9 mouse cellular contexts compared by ENCODE assay signal in the genomic region with DNA sequence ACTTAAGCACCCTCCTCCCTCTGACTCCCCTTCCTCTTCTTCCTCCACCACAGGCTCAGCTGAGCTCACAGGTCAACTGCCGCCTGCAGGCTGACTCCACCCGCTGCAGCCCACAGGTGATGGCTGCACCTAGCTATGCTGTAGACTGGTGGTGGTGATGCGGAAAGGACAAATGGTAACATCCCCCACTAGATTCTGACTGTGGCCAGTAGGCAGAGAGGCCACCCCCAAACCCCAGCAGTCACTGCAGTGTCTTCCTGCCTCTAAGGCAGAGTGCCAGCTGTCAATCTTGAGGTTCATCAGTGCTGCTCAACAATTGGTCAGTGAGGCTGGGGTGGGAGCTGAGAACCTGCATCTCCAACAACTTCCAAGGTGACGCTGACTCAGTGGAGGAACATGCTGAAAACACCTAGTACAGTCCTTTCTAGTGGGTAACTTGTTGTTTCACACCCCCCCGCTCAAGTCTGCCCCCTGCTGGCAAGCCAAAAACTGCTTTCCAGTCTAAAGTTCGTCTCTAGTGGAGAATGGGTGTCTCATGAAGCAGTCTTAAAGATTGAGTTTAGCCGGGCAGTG. TPM values are rescaled to one million over a fixed set of nuclear protein-coding genes. Genes with fewer than 3 reads are reported as not detected.
DNase-seq lines count a peak whose midpoint lies in the region; ATAC-seq and TF ChIP-seq lines count a peak whose summit lies in the region.
"Had no signal": no experiment of that assay in that cellular context is flagged by ENCODE, and none has a peak within 500 bp of the region (broad histone marks: within the 10 kb centered on the region; RNA-seq: fewer than 3 reads in every experiment).

No protein-coding gene starts in this region.

- no peak overlapping the region for H3K27ac ChIP-seq in hindbrain, embryonic 13.5 days
- no peak overlapping the region for H3K27ac ChIP-seq in hindbrain, embryonic 11.5 days (ENCODE audit: low read depth, low read length)
- H3K27ac ChIP-seq in bone marrow, adult 2 months (ENCODE audit: control insufficient read depth, insufficient read depth, low read depth, low read length, poor library complexity) = no peak overlapping the region
- no peak overlapping the region for H3K27ac ChIP-seq in liver, embryonic 14.5 days
- H3K27ac ChIP-seq: limb, embryonic 15.5 days had no signal

- no peak for TF ChIP-seq EP300 in liver, embryonic 14.5 days (IDR thresholded peaks at IDR 0.05; ENCODE audit: low read depth)

- TF ChIP-seq POLR2A in bone marrow, adult 2 months (IDR thresholded peaks at IDR 0.05; ENCODE audit: borderline replicate concordance, control insufficient read depth, low read depth, low read length) = no peak

- H3K36me3 ChIP-seq in hindbrain, embryonic 13.5 days = no peaks in the 10 kb centered on the region
- H3K36me3 ChIP-seq in hindbrain, embryonic 11.5 days (ENCODE audit: control insufficient read depth, insufficient read depth, low read length) = no peaks in the 10 kb centered on the region
- H3K36me3 ChIP-seq in liver, embryonic 14.5 days (replicated peaks; ENCODE audit: control insufficient read depth, insufficient read depth, low read depth) = no peaks in the 10 kb centered on the region
- H3K36me3 ChIP-seq: limb, embryonic 15.5 days had no signal

- no peaks in the 10 kb centered on the region for H3K27me3 ChIP-seq in hindbrain, embryonic 13.5 days
- H3K27me3 ChIP-seq in hindbrain, embryonic 11.5 days (ENCODE audit: control insufficient read depth, insufficient read depth, low read length) = no peaks in the 10 kb centered on the region
- H3K27me3 ChIP-seq in liver, embryonic 14.5 days (ENCODE audit: control insufficient read depth, insufficient read depth, low read length) = no peaks in the 10 kb centered on the region
- H3K27me3 ChIP-seq: limb, embryonic 15.5 days had no signal

- 72% methylated on average over 7 of the region's 7 CpGs for WGBS in hindbrain, embryonic 13.5 days
- 79% methylated on average over 7 of the region's 7 CpGs for WGBS in hindbrain, embryonic 11.5 days
- WGBS in bone marrow, adult 2 months = 41% methylated on average over 7 of the region's 7 CpGs
- 45% methylated on average over 7 of the region's 7 CpGs for WGBS in liver, embryonic 14.5 days (ENCODE audit: insufficient replicate concordance)

- no peak for DNase-seq in hindbrain, embryonic 11.5 days (ENCODE audit: low spot score)
- DNase-seq in liver, embryonic 14.5 days (ENCODE audit: low read depth in 3 of 3, low spot score in 3 of 3) = no peak
- DNase-seq in testis, postnatal 10 days (ENCODE audit: low spot score) = peak; percentile 70
- no peak for DNase-seq in cerebellum, adult 18-20 months
- no peak for DNase-seq in gastrocnemius, postnatal 4 days (ENCODE audit: low spot score in 2 of 2)

- H3K4me3 ChIP-seq in hindbrain, embryonic 13.5 days = no peak overlapping the region
- H3K4me3 ChIP-seq in hindbrain, embryonic 11.5 days (ENCODE audit: low read depth, low read length) = no peak overlapping the region
- H3K4me3 ChIP-seq in bone marrow, adult 2 months (replicated peaks; ENCODE audit: control insufficient read depth, low read depth, low read length) = no peak overlapping the region
- no peak overlapping the region for H3K4me3 ChIP-seq in liver, embryonic 14.5 days (ENCODE audit: insufficient read depth in 1 of 2, low read depth in 2 of 2, low read length in 2 of 2)
- H3K4me3 ChIP-seq: limb, embryonic 15.5 days had no signal

- H3K9me3 ChIP-seq in hindbrain, embryonic 13.5 days = no peaks in the 10 kb centered on the region
- H3K9me3 ChIP-seq in hindbrain, embryonic 11.5 days (ENCODE audit: control insufficient read depth, low read length) = no peaks in the 10 kb centered on the region
- H3K9me3 ChIP-seq in liver, embryonic 14.5 days (ENCODE audit: control insufficient read depth, low read length) = no peaks in the 10 kb centered on the region
- H3K9me3 ChIP-seq: limb, embryonic 15.5 days had no signal

- H3K9ac ChIP-seq in hindbrain, embryonic 13.5 days = no peak overlapping the region
- H3K9ac ChIP-seq in hindbrain, embryonic 11.5 days (ENCODE audit: low read depth, low read length) = no peak overlapping the region
- no peak overlapping the region for H3K9ac ChIP-seq in liver, embryonic 14.5 days (replicated peaks)
- H3K9ac ChIP-seq: limb, embryonic 15.5 days had no signal

- H3K4me1 ChIP-seq in hindbrain, embryonic 13.5 days (replicated peaks) = no peaks in the 10 kb centered on the region
- no peaks in the 10 kb centered on the region for H3K4me1 ChIP-seq in hindbrain, embryonic 11.5 days (replicated peaks; ENCODE audit: control insufficient read depth, insufficient read depth, low read length)
- H3K4me1 ChIP-seq in bone marrow, adult 2 months (ENCODE audit: control insufficient read depth, insufficient read depth, low read length) = peaks cover 1% of the 10 kb centered on the region; the same call in 1 of the 2 replicates
- 0 out of 4 replicates have a peak, but pooled peaks cover 0 to 2% of the 10 kb centered on the region in 2 experiments for H3K4me1 ChIP-seq in liver, embryonic 14.5 days (replicated peaks; ENCODE audit: control insufficient read depth in 2 of 2, insufficient read depth in 2 of 2, low read length in 1 of 2)

- ATAC-seq in hindbrain, embryonic 13.5 days (ENCODE audit: low FRiP score) = peak; percentile 36; the same call in 1 of the 2 replicates
- no peak for ATAC-seq in hindbrain, embryonic 11.5 days (ENCODE audit: low FRiP score)
- ATAC-seq in CD4-positive, CD25-positive, alpha-beta regulatory T cell, adult 4 months = peak; percentile 68
- peak; percentile 21; the same call in 1 of the 2 replicates for ATAC-seq in liver, embryonic 14.5 days (ENCODE audit: insufficient read depth)

- TF ChIP-seq CTCF in bone marrow, adult 2 months (IDR thresholded peaks at IDR 0.05; ENCODE audit: control insufficient read depth, insufficient read depth, low read length) = peak; percentile 54
- TF ChIP-seq CTCF in liver, embryonic 14.5 days (IDR thresholded peaks at IDR 0.05; ENCODE audit: low read depth) = peak; percentile 71

- no peak overlapping the region for H3K4me2 ChIP-seq in hindbrain, embryonic 13.5 days
- no peak overlapping the region for H3K4me2 ChIP-seq in hindbrain, embryonic 11.5 days (replicated peaks; ENCODE audit: low read depth, low read length)
- no peak overlapping the region for H3K4me2 ChIP-seq in liver, embryonic 14.5 days (ENCODE audit: low read depth)
- H3K4me2 ChIP-seq: limb, embryonic 15.5 days had no signal

RNA-seq across cellular contexts. Expression of a gene that starts 10.3 kb away (rescaled TPM):
- polyA plus RNA-seq in hindbrain, embryonic 13.5 days (2015; fragmentation: Nextera tagmentation; extraction: Ambion mirVana) = not detected in 2 replicates
- not detected in 2 replicates for polyA plus RNA-seq in hindbrain, embryonic 11.5 days (2014; fragmentation: Nextera tagmentation; extraction: Ambion mirVana)
- polyA plus RNA-seq in CD4-positive, CD25-positive, alpha-beta regulatory T cell, adult 4 months (2017; shearing (Covaris generic)) = 1 to 10 TPM; 1.5 to 4.0 TPM
- not detected in 2 replicates for polyA plus RNA-seq in bone marrow, adult 2 months (2011; ENCODE audit: insufficient read depth, insufficient read length, low replicate concordance, missing spikeins)
- not detected in 2 replicates for polyA plus RNA-seq in liver, embryonic 14.5 days (2012; rRNA removed)
- not detected in 2 replicates for polyA plus RNA-seq in liver, embryonic 14.5 days (2014; fragmentation: Nextera tagmentation; extraction: Ambion mirVana)
- not detected for total RNA-seq in gastrocnemius, postnatal 4 days (2021)
- polyA plus RNA-seq: limb, embryonic 15.5 days had no signal

RNA-seq across cellular contexts. Expression of a gene that starts 10.4 kb away (rescaled TPM):
- not detected in 2 replicates for polyA plus RNA-seq in hindbrain, embryonic 13.5 days (2015; fragmentation: Nextera tagmentation; extraction: Ambion mirVana)
- polyA plus RNA-seq in hindbrain, embryonic 11.5 days (2014; fragmentation: Nextera tagmentation; extraction: Ambion mirVana) = 0.15 TPM in 1 of 2 replicates, not detected in the other
- polyA plus RNA-seq in CD4-positive, CD25-positive, alpha-beta regulatory T cell, adult 4 months (2017; shearing (Covaris generic)) = not detected
- not detected in 2 replicates for polyA plus RNA-seq in bone marrow, adult 2 months (2011; ENCODE audit: insufficient read depth, insufficient read length, low replicate concordance, missing spikeins)
- polyA plus RNA-seq in liver, embryonic 14.5 days (2012; rRNA removed) = not detected in 2 replicates
- polyA plus RNA-seq in liver, embryonic 14.5 days (2014; fragmentation: Nextera tagmentation; extraction: Ambion mirVana) = not detected in 2 replicates
- not detected for total RNA-seq in gastrocnemius, postnatal 4 days (2021)
- polyA plus RNA-seq: limb, embryonic 15.5 days had no signal

RNA-seq across cellular contexts. Expression of a gene that starts 56.5 kb away (rescaled TPM):
- 219 and 230 TPM in 2 replicates for polyA plus RNA-seq in hindbrain, embryonic 13.5 days (2015; fragmentation: Nextera tagmentation; extraction: Ambion mirVana)
- polyA plus RNA-seq in hindbrain, embryonic 11.5 days (2014; fragmentation: Nextera tagmentation; extraction: Ambion mirVana) = 342 and 368 TPM in 2 replicates
- polyA plus RNA-seq in CD4-positive, CD25-positive, alpha-beta regulatory T cell, adult 4 months (2017; shearing (Covaris generic)) = 100 to 1,000 TPM; 304 to 334 TPM
- 330 and 503 TPM in 2 replicates for polyA plus RNA-seq in bone marrow, adult 2 months (2011; ENCODE audit: insufficient read depth, insufficient read length, low replicate concordance, missing spikeins)
- 57.4 and 208 TPM in 2 replicates for polyA plus RNA-seq in liver, embryonic 14.5 days (2012; rRNA removed)
- polyA plus RNA-seq in liver, embryonic 14.5 days (2014; fragmentation: Nextera tagmentation; extraction: Ambion mirVana) = 192 and 224 TPM in 2 replicates
- 100 to 1,000 TPM; 185 to 230 TPM for total RNA-seq in gastrocnemius, postnatal 4 days (2021)
